Mouse (Mus musculus): ENCODE measurements around the gene Olfr523.
"Not testable (repeated sequence)": the region's sequence is repeated elsewhere in the genome, so short reads cannot be mapped to it uniquely, and the experiment has no call there.

The Olfr523 gene

GRCm38 (mm10) chr7:140172936-140173335 lies at the start of gene Olfr523:
Gene Olfr523 (plus strand): TSS chr7:140173217.
- no peak for DNase-seq (ENCODE audit: low spot score)

GRCm38 (mm10) chr7:140124382-140124781 lies 48.6 kb upstream of the Olfr523 start:
- DNase-seq (ENCODE audit: low spot score) = no peak

- DNase-seq (ENCODE audit: low spot score) = peak; percentile 81
Observed at GRCm38 (mm10) chr7:140125278-140126021, 47.6 kb upstream of the Olfr523 start.

DNA sequence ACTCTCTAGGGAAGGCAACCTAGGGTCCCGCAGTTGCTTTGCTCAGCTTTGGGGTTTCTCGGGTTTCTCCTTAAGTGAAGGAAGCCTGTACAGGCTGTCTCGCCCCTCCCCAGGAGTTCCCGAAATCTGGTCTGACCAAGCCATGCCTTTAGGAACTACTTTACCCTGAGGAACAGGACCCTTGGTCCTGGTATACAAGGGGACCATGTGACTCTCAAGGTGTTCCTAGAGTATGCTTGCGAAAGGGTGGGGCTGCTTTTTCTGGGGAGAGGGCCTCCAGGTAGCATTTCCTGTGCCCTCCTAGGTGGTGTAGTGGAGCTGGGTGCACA lies 47.0 kb upstream of the Olfr523 start:
- DNase-seq (ENCODE audit: low spot score) = no peak

DNA sequence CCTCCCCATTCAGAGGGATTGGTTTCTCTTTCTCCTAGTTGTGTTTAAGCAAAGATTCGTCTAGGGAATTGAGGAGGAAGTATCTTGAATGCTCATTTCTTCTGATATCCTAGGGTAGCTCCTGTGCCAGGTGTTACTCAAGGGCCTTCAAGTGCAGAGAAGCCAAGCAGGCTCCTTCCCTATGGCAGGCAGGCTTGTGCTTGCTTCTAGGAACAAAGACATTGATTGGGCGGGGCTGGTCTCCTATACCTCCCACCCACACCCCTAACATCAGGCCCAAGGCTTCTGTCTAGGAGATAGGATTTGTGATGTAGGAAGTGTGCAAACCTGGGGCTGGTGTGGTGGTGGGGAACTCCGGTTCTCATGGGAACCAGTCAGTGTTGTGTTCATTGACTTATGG lies 46.1 kb upstream of the Olfr523 start:
- DNase-seq (ENCODE audit: low spot score) = no peak

DNA sequence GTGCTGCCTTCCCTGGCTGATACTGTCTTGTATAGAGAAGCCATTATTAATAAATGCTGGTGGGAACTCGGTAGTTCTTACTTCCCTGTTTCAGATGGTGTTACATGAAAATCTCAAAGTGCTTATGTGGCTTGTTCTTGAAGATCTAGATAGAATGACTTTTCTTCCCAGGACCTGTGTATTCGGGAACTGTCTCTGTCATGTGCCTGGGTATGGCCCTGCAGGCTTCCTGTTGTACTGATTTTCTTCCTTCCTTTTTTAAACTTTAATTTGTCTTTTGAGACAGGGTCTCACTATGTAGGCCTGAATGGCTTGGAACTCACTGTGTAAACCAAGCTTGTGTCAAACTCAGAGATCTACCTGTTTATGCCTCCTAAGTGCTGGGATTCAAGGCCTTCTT lies 45.1 kb upstream of the Olfr523 start:
- no peak for DNase-seq (ENCODE audit: low spot score)

- not testable (repeated sequence) for DNase-seq (ENCODE audit: low spot score)
Observed at GRCm38 (mm10) chr7:140132184-140132583, 40.8 kb upstream of the Olfr523 start.

DNA sequence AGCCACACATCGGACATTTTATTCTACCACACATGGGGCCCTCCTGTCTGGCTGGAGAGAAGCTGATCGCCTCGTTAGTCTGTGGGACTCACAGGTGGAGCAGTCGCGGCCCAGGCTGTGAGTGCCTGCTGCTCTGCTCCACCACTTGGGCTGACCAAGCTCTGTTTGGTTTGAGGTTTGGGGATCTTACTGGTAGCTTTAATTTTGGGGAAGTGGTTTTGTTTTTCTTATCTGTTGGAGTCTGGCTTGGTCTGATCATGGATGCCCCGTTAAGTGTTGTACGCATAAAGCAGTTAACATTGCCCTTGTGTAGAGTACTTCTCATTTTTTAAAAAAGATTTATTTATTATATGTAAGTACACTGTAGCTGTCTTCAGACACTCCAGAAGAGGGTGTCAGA lies 39.0 kb upstream of the Olfr523 start:
- not testable (repeated sequence) for DNase-seq (ENCODE audit: low spot score)

DNA sequence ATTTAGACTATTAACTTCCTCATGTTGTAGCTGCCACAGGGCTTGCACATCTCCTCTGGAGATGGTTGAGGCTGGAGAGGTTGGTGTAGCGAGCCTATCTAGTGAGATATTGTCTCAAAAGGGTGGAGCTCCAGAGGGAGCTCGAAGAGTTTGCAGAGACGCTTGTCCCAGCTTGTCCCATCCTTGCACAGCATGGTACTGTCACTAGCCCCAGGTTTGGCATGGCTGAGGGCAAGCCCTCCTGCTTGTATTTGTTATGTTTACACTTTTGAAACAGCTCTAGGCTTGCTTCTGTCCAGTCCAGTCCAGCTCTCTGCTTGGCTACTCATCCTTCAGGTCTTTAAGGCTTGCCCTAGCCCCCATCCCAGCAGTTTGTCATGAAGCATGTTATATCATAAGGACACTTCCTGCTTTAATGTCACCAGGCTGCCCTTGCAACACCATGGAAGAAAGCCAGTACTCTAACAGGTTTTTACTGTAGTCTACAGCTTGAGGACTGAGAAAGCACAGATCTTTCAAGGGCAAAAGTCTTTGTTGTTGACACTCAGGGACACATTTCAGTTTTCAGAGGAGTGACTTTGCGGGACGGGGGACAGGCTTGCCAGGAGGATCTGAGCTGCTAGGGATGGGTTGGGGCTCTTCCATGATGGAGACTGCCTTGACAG lies 37.8 kb upstream of the Olfr523 start:
- no peak for DNase-seq (ENCODE audit: low spot score)

DNA sequence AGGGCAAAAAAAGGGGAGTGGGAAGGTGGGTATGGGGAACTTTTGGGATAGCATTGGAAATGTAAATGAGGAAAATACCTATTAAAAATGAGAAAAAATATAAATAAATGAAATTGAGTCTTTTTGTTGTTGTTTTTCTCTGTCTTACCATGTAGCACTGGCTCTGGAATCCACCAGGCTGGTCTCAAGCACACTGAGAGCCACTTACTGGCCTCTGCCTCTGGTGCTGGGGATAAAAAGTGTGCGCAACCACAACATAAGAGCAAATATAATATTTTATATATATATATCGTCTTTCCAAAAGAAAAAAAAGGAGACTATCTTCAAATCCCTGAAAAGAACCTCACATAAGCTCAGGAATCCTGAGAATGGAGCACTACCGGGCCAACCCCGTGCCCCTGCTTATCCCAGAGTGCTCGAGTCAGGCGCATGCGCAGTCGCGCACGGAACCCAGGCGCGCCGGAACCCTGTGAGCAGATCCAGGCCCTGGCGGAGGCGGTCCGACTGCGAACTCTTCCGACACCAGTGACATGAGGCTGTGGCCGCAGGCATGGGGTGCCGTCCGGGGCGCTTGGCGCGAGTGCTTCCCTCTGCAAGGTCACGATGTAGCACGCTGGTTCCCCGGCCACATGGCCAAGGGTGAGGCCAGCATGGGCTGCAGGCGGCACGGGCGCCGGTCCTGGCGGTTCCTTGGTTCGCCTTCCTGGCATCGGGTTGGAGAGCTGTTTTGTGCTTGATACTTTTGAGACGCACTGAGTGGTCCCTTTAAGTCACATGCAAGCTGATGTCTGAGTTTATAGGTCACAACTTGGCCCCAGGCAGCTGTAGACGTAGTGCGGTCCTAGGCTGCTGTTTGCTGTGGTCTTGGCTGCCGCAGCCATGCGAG lies 35.6 kb upstream of the Olfr523 start, which contains the start of gene Mtg1:
Gene Mtg1 (plus strand): TSS at position 430 of the 886 bp plus-strand sequence.
- peak; percentile 97 for DNase-seq (ENCODE audit: low spot score)

DNA sequence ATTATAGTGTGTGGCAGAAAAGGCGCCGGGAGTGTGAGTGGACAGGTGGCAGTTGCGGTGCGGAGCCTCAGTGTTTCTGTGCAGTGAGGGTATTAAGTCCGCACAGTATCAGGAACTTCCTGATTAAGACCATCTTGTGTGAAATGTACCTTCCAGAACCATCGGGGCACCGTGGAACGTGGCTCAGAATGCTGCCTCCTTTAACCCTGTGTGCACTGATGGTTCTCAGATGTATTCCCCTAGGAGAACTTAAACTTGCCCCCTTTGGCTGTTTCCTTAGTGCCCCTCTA lies 35.1 kb upstream of the Olfr523 start:
- DNase-seq (ENCODE audit: low spot score) = no peak

- no peak for DNase-seq (ENCODE audit: low spot score)
Observed at GRCm38 (mm10) chr7:140141350-140141749, 31.7 kb upstream of the Olfr523 start.

GRCm38 (mm10) chr7:140144550-140144949 lies 28.5 kb upstream of the Olfr523 start:
- DNase-seq (ENCODE audit: low spot score) = no peak

DNA sequence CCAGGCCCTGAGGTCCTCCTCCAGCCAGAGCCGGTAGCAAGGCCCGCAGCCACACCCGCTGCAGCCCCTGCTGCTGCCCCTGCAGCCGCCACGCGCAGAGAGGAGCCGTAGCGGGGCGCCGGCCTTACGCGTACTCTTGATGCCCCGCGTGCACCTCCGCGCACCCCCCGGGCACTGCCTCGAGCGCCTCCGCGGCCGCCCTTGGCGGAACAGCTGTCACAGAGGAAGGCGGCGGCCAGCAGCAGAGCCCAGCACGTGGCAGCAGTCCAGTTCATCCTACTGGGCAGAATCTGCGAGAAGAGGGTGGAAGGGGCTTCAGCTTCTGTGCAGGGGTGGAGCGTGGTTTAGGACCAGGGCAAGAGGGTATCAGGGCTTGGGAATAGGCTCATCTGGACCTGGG lies 19.6 kb upstream of the Olfr523 start:
- DNase-seq (ENCODE audit: low spot score) = no peak

DNA sequence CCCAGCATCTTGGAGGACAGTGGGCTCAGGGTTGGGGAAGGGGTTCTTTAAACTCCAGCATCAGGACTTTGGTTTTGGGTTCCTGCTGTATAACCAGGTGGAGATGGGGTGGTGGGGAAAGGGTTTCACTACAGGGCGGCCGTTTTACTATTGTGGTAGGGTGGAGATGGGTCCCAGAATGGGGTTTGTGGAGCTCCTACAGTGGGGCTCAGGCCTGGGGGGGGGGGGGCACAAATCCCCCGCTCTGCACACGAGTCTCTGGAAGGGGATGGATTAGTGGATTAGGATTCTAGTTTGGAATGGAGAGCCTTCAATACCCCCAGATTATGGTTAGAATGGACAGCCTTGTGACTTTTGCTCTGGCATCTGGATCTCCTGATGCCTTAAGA lies 19.2 kb upstream of the Olfr523 start:
- DNase-seq (ENCODE audit: low spot score) = no peak

DNA sequence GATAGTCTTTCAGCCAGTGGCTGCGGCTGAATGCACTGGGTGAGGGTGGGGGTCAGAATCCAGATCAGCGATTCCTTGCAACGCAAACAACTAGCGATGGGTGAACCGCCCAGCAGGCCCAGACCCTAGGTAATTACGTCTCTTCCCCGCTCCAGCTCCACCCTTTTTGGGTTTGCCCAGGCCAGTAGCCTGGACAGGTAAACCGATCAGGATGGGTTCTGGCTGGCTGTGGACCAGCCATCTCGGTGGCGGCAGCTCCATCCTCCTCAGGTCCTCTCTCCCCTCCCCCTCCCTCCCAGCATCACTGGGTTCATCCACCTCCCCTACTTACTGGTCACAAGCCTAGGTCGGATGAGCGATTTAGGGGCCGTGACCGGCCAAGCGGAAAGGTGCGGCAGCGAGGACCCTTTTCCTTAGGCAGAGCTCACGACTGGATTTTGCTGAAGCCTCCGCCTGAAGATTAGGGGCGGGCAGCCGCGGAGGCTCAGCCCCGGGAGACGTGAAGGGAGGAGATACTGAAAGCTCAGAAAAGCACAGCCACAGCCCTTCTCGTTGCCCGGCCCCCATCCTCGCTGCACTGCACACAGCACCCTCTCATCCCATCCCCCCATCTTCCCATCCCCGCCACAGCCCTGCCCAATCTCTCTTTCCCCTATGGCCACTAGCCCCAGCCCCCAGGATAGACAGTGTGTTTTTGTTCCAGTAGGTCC lies 18.6 kb upstream of the Olfr523 start, which contains the start of gene Sprn:
Gene Sprn (minus strand): TSS at position 660 of the 710 bp plus-strand sequence.
- no peak for DNase-seq (ENCODE audit: low spot score)

DNA sequence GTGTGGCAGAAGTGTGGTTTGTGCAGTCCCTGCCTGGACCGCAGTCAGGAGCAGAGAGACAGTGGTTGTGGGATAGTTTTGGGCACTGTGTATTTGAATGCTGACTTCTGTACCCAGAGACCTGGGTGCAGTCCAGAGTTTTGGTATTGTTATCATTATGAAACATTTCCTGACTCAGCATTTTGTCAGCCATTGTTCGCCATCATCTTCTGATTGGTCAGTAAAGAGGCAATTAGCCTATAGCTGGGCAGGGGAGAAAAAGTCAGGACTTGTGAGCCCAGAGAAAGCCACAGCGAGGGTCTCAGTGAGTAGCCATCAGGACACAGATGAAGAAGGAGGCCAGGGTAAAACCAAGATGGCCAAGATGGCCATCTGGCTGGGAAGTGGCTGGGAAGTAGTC lies 12.7 kb upstream of the Olfr523 start:
- no peak for DNase-seq (ENCODE audit: low spot score)

DNA sequence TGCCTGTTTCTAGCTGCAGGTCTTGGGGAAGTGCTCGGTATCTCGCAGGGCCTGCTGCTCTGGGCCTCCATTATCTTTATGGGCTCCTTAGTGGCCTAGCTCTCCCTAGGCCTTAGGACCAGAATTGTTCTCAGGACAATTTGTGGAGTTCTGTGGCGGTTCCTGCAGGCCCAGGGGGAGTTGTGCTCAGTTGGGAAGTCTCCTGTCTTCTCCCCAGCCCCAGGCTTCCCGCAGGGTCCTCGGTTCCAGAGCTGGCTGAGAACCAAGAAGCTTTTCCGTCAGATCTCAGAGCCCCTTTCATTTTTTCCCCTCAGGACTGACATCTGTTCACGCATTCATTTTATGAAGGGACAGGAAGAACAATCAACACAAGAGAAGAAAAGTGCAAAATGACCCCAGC lies 8.4 kb upstream of the Olfr523 start, which contains the start of gene Olfr522:
Gene Olfr522 (minus strand): TSS at position 101 of the 400 bp plus-strand sequence.
- DNase-seq (ENCODE audit: low spot score) = no peak

- DNase-seq (ENCODE audit: low spot score) = no peak
Observed at GRCm38 (mm10) chr7:140167950-140168349, 5.1 kb upstream of the Olfr523 start.

DNA sequence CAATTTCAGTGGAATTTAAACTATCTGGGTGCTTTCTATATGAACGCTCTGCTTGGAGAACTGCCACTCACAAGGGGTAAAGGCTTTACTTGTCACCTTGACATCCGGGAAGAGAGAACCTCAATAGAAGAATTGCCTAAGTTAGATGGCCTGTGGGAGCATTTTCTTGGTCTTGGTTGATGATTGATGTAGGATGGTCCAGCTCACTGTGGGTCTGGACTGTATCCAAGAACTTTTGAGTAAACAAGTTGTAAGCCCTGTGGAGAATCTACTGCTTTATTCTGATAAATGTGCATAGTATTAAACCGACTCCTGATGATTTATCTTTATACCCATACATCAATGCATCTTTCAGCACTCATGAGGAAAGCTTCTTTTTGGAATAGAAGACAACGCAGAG lies 3.6 kb upstream of the Olfr523 start:
- no peak for DNase-seq (ENCODE audit: low spot score)

- DNase-seq (ENCODE audit: low spot score) = no peak
Observed at GRCm38 (mm10) chr7:140170863-140171262, 2.2 kb upstream of the Olfr523 start.

DNA sequence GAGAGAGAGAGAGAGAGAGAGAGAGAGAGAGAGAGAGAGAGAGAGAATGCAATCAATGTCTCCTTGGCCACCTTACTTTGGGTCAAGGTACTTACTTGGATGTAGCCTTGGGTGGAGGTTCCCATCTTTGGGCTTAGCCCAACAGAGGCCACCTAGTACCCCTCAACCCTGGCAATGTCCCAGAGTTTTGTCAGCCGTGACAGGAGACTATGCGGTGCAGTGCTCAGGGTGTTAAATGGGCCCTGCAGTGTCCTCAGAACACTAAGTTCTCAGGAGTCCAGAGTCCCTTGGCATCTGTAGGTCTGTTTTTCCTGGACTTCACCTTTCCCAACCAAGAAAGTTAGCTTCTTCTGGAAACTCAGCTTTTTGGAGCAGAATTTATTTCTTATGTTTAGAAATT lies 6.2 kb downstream of the Olfr523 start:
- DNase-seq (ENCODE audit: low spot score) = no peak
